Mouse (Mus musculus) heart, adult 2 months (tissue): Measurements from ENCODE around the gene Rps29.
"Not testable (repeated sequence)": the region's sequence is repeated elsewhere in the genome, so short reads cannot be mapped to it uniquely, and the experiment has no call there.

Experiments
- CTCF ChIP-seq: fragments of 200-600 bp; IDR thresholded peaks from 2 replicates; pipeline ENCODE4 v1.8.1; 2022; ENCODE audit warnings: antibody characterized with exemption, mild to moderate bottlenecking, moderate library complexity
- EP300 ChIP-seq: fragments of 200-500 bp; IDR thresholded peaks from 2 replicates; pipeline ENCODE4 v1.6.1; 2011; ENCODE audit warnings: low read depth, low read length, control low read depth; ENCODE audit not compliant: insufficient read depth
- POLR2A ChIP-seq: fragments of 200-500 bp; IDR thresholded peaks from 2 replicates; pipeline ENCODE4 v1.6.1; 2011; ENCODE audit warnings: mild to moderate bottlenecking, low read depth, low read length, control low read depth; ENCODE audit not compliant: insufficient read depth

DNA sequence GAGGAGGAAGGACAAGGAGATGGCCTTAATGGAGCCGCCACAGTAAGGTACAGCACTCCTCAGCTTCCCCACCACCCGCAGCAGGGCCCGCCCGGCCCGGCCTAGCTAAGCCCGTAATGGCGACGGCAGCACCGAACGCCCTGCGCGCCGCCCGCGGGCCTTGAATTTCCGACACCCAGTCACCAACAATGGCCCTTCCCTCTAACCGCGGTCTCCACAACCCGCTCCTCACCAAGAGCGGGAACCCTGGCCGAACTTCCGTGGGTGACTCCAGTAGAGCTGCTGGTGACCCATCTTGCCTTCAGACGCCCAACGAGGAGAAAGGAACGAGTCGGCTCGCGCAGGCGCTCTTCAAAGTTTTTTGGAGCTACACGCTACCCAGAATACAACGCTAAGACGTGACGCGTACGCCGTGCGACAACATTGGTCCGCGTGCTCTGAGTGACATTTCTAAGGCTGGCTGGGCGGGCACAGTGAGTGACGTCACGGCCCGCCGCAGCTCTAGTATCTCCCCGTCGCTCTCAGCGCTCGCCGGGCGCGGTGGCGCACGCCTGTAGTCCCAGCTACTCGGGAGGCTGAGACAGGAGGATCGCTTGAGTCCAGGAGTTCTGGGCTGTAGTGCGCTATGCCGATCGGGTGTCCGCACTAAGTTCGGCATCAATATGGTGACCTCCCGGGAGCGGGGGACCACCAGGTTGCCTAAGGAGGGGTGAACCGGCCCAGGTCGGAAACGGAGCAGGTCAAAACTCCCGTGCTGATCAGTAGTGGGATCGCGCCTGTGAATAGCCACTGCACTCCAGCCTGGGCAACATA, at the start of gene Rps29:
- peak; percentile 96 for TF ChIP-seq POLR2A
- TF ChIP-seq CTCF: not testable (repeated sequence)
- TF ChIP-seq EP300: 0 out of 2 replicates have a peak, but pooled peaks have one; percentile 2
